25 mouse cellular contexts compared by ENCODE assay signal in genomic region chr2:84161742-84162141, GRCm38 (mm10).
A peak's percentile ranks its signal among the peaks of the same experiment; 100 is the strongest.
DNase-seq lines count a peak whose midpoint lies in the region; ATAC-seq lines count a peak whose summit lies in the region.
"Had no signal": no experiment of that assay in that cellular context is flagged by ENCODE, and none has a peak within 500 bp of the region (broad histone marks: within the 10 kb centered on the region; RNA-seq: fewer than 3 reads in every experiment).

No protein-coding gene starts in this region.

- H3K9ac ChIP-seq in heart, embryonic 11.5 days (ENCODE audit: low read depth, low read length) = no peak overlapping the region
- H3K9ac ChIP-seq in liver, embryonic 16.5 days (ENCODE audit: low read depth, low read length) = no peak overlapping the region
- no peak overlapping the region for H3K9ac ChIP-seq in liver, embryonic 12.5 days
- H3K9ac ChIP-seq: embryonic facial prominence, embryonic 12.5 days; embryonic facial prominence, embryonic 15.5 days; forebrain, postnatal 0 days; heart, embryonic 13.5 days; hindbrain, embryonic 14.5 days had no signal

- H3K36me3 ChIP-seq in heart, embryonic 11.5 days (ENCODE audit: control insufficient read depth, insufficient read depth, low read length) = no peaks in the 10 kb centered on the region
- no peaks in the 10 kb centered on the region for H3K36me3 ChIP-seq in liver, embryonic 16.5 days (ENCODE audit: control insufficient read depth, insufficient read depth)
- no peaks in the 10 kb centered on the region for H3K36me3 ChIP-seq in liver, embryonic 12.5 days
- H3K36me3 ChIP-seq: embryonic facial prominence, embryonic 12.5 days; embryonic facial prominence, embryonic 15.5 days; heart, embryonic 13.5 days had no signal

- no peaks in the 10 kb centered on the region for H3K4me1 ChIP-seq in heart, embryonic 11.5 days (ENCODE audit: control insufficient read depth, insufficient read depth, low read length)
- H3K4me1 ChIP-seq in liver, embryonic 16.5 days (ENCODE audit: control insufficient read depth, low read depth, low read length) = no peaks in the 10 kb centered on the region
- H3K4me1 ChIP-seq in liver, embryonic 12.5 days = no peaks in the 10 kb centered on the region
- H3K4me1 ChIP-seq: embryonic facial prominence, embryonic 12.5 days; embryonic facial prominence, embryonic 15.5 days; heart, embryonic 13.5 days had no signal

- H3K27me3 ChIP-seq in heart, embryonic 11.5 days (ENCODE audit: control insufficient read depth, insufficient read depth, low read length) = no peaks in the 10 kb centered on the region
- no peaks in the 10 kb centered on the region for H3K27me3 ChIP-seq in liver, embryonic 16.5 days (ENCODE audit: control insufficient read depth, insufficient read depth, low read depth, low read length)
- H3K27me3 ChIP-seq in liver, embryonic 12.5 days (replicated peaks) = no peaks in the 10 kb centered on the region
- H3K27me3 ChIP-seq: embryonic facial prominence, embryonic 12.5 days; embryonic facial prominence, embryonic 15.5 days; heart, embryonic 13.5 days had no signal

- ATAC-seq in heart, embryonic 11.5 days (replicated peaks; ENCODE audit: insufficient number of reproducible peaks, low FRiP score, low TSS enrichment) = no peak
- ATAC-seq in liver, embryonic 16.5 days (ENCODE audit: low read depth) = peak; percentile 66
- ATAC-seq in liver, embryonic 12.5 days = no peak
- ATAC-seq: forebrain, embryonic 14.5 days; forebrain, postnatal 0 days; hindbrain, postnatal 0 days; Patski had no signal

- no peaks in the 10 kb centered on the region for H3K9me3 ChIP-seq in heart, embryonic 11.5 days (replicated peaks; ENCODE audit: control insufficient read depth, low read length)
- no peaks in the 10 kb centered on the region for H3K9me3 ChIP-seq in liver, embryonic 16.5 days (replicated peaks; ENCODE audit: control insufficient read depth, low read length)
- no peaks in the 10 kb centered on the region for H3K9me3 ChIP-seq in liver, embryonic 12.5 days (replicated peaks)
- H3K9me3 ChIP-seq: embryonic facial prominence, embryonic 12.5 days; embryonic facial prominence, embryonic 15.5 days; heart, embryonic 13.5 days had no signal

- H3K4me3 ChIP-seq in heart, embryonic 11.5 days (ENCODE audit: low read depth, low read length) = no peak overlapping the region
- no peak overlapping the region for H3K4me3 ChIP-seq in liver, embryonic 16.5 days (ENCODE audit: low read depth, low read length)
- no peak overlapping the region for H3K4me3 ChIP-seq in liver, embryonic 12.5 days
- H3K4me3 ChIP-seq: embryonic facial prominence, embryonic 12.5 days; embryonic facial prominence, embryonic 15.5 days; gastrocnemius, adult 2 months; heart, embryonic 13.5 days had no signal

- H3K4me2 ChIP-seq in heart, embryonic 11.5 days = no peak overlapping the region
- no peak overlapping the region for H3K4me2 ChIP-seq in liver, embryonic 16.5 days (ENCODE audit: low read depth, low read length)
- H3K4me2 ChIP-seq in liver, embryonic 12.5 days = no peak overlapping the region
- H3K4me2 ChIP-seq: embryonic facial prominence, embryonic 12.5 days; embryonic facial prominence, embryonic 15.5 days; heart, embryonic 13.5 days; hindbrain, embryonic 14.5 days had no signal

- H3K27ac ChIP-seq in heart, embryonic 11.5 days (ENCODE audit: low read depth, low read length) = no peak overlapping the region
- H3K27ac ChIP-seq in liver, embryonic 16.5 days (ENCODE audit: low read length) = no peak overlapping the region
- no peak overlapping the region for H3K27ac ChIP-seq in liver, embryonic 12.5 days
- H3K27ac ChIP-seq: embryonic facial prominence, embryonic 12.5 days; embryonic facial prominence, embryonic 15.5 days; gastrocnemius, adult 2 months; heart, embryonic 13.5 days; hindbrain, embryonic 14.5 days; hindbrain, postnatal 0 days had no signal

- DNase-seq in heart, adult 8-10 months (ENCODE audit: low spot score) = peak; percentile 1
- peak; percentile 2 for DNase-seq in MN1 (ENCODE audit: low spot score)
- DNase-seq in layer of hippocampus, postnatal 25 days (ENCODE audit: extremely low spot score in 1 of 2, low spot score in 1 of 2) = no peak
- DNase-seq: adrenal gland, adult 2 months; adrenal gland, postnatal 14 days; cerebellum, adult 11 months; cerebellum, adult 2 months; cerebellum, adult 9-11 months; cerebellum, postnatal 25 days; forebrain, postnatal 0 days; gastrocnemius, adult 2 months; gastrocnemius, postnatal 14 days; heart, adult 11 months; heart, postnatal 14 days; heart, postnatal 4 days had no signal

Comparison
In these comparisons a context has a peak if more than half of its experiments do, and no peak if none do; other contexts are left out.
1. DNase-seq: peak in heart, adult 8-10 months (single experiment) and MN1 (single experiment); none in layer of hippocampus, postnatal 25 days (0 of 2).